ENCODE assay signal across 18 mouse cellular contexts in genomic region chr2:21728075-21728474, GRCm38 (mm10).
DNase-seq lines count a peak whose midpoint lies in the region; TF ChIP-seq lines count a peak whose summit lies in the region.
"Had no signal": no experiment of that assay in that cellular context is flagged by ENCODE, and none has a peak within 500 bp of the region (broad histone marks: within the 10 kb centered on the region; RNA-seq: fewer than 3 reads in every experiment).

No protein-coding gene starts in this region.

- H3K27ac ChIP-seq in left cerebral cortex, adult 2 months, result peak overlapping the region; percentile 78
- H3K27ac ChIP-seq in cortical plate, adult 2 months (ENCODE audit: insufficient read depth, low read length), result peak overlapping the region; percentile 70; the same call in 1 of the 2 replicates
- H3K27ac ChIP-seq: embryonic facial prominence, embryonic 13.5 days; heart, embryonic 15.5 days; hindbrain, embryonic 13.5 days had no signal

- TF ChIP-seq CTCF in left cerebral cortex, adult 2 months (IDR thresholded peaks at IDR 0.05), result no peak
- TF ChIP-seq CTCF in cortical plate, adult 2 months (IDR thresholded peaks at IDR 0.05; ENCODE audit: extremely low read depth, insufficient read depth, low read length), result no peak

- peak; percentile 28 to 52 for DNase-seq in frontal cortex, adult 2 months (ENCODE audit: extremely low spot score in 1 of 2, low spot score in 1 of 2)
- DNase-seq in frontal cortex, postnatal 10 days (ENCODE audit: low spot score in 2 of 2), result no peak
- no peak for DNase-seq in left cerebral cortex, adult 2 months (ENCODE audit: extremely low spot score in 1 of 2, low spot score in 2 of 2)
- no peak for DNase-seq in left cerebral cortex, postnatal 10 days (ENCODE audit: extremely low spot score in 1 of 2, low spot score in 2 of 2)
- DNase-seq in brain, adult 2 months (ENCODE audit: low read depth, low spot score), result peak; percentile 80
- DNase-seq in heart, adult 8-10 months (ENCODE audit: low spot score), result no peak
- DNase-seq: adrenal gland, adult 8-10 months; adrenal gland, postnatal 36 days; cerebellum, adult 11 months; cerebellum, adult 8-10 months; cerebellum, postnatal 25 days; gastrocnemius, postnatal 10 days; heart, adult 18-20 months; heart, postnatal 14 days had no signal

- TF ChIP-seq POLR2A in cortical plate, adult 2 months (IDR thresholded peaks at IDR 0.05; ENCODE audit: extremely low read depth, insufficient read depth, low read length), result no peak

- no peak overlapping the region for H3K4me3 ChIP-seq in left cerebral cortex, adult 2 months
- H3K4me3 ChIP-seq in cortical plate, adult 2 months (ENCODE audit: insufficient read depth, low read length), result no peak overlapping the region
- H3K4me3 ChIP-seq: embryonic facial prominence, embryonic 13.5 days; heart, embryonic 15.5 days; hindbrain, embryonic 13.5 days had no signal

- peaks cover 3% of the 10 kb centered on the region for H3K4me1 ChIP-seq in cortical plate, adult 2 months (ENCODE audit: control insufficient read depth, insufficient read depth, low read length)
- H3K4me1 ChIP-seq: embryonic facial prominence, embryonic 13.5 days; heart, embryonic 15.5 days; hindbrain, embryonic 13.5 days had no signal

- intact Hi-C loops in left cerebral cortex, adult 2 months (cut with DNase I), result loop anchor here (1.0 to 5.0 kb wide), 4 partner anchors 61 to 361 kb away; partner anchors contain the start of gene Gpr158
- intact Hi-C loops in left cerebral cortex, postnatal 10 days (cut with DNase I), result no loop called here

Comparison
In these comparisons a context has a peak if more than half of its experiments do, and no peak if none do; other contexts are left out.
1. DNase-seq: peak in frontal cortex, adult 2 months (2 of 2) and brain, adult 2 months (single experiment); none in frontal cortex, postnatal 10 days (0 of 2), left cerebral cortex, adult 2 months (0 of 2), left cerebral cortex, postnatal 10 days (0 of 2) and heart, adult 8-10 months (single experiment).